ENCODE assay signal across 26 mouse cellular contexts in the genomic region with DNA sequence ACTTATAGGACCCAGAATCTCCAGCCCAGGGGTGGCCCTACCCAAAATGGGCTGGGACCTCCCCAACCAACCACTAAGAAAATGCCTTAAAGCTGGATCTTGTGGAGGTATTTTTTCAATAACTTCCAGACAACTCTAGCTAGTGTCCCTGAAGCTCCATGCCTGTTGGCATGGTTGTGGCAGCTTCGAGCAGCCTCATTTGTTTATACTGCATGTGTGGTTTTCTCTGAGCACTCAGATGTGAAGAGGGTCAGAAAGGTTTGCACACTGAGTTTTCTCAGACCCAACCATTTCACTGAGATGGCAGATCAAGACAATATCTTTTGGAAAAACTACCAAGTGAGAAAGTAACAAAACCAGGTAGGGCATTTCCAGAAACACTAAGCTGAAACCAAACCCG. TPM values are rescaled to one million over a fixed set of nuclear protein-coding genes. Genes with fewer than 3 reads are reported as not detected.
DNase-seq lines count a peak whose midpoint lies in the region; TF ChIP-seq lines count a peak whose summit lies in the region.
"Had no signal": no experiment of that assay in that cellular context is flagged by ENCODE, and none has a peak within 500 bp of the region (broad histone marks: within the 10 kb centered on the region; RNA-seq: fewer than 3 reads in every experiment).

No protein-coding gene starts in this region.

- DNase-seq in heart, adult 11 months, result peak; percentile 78
- no peak for DNase-seq in heart, embryonic 10.5 days (ENCODE audit: low spot score)
- peak; percentile 60 for DNase-seq in A20 (ENCODE audit: low read depth, low spot score)
- no peak for DNase-seq in right cerebral cortex, postnatal 25 days
- DNase-seq in layer of hippocampus, adult 2 months (ENCODE audit: low spot score in 2 of 2), result no peak
- DNase-seq: adrenal gland, adult 2 months; adrenal gland, postnatal 14 days; cerebellum, adult 11 months; cerebellum, adult 2 months; cerebellum, adult 9-11 months; cerebellum, postnatal 25 days; forebrain, postnatal 0 days; gastrocnemius, postnatal 25 days; heart, adult 2 months had no signal

- H3K36me3 ChIP-seq in heart, embryonic 10.5 days, result no peaks in the 10 kb centered on the region
- H3K36me3 ChIP-seq in small intestine, adult 2 months (ENCODE audit: control insufficient read depth, insufficient read depth, low read length), result no peaks in the 10 kb centered on the region
- H3K36me3 ChIP-seq: embryonic facial prominence, embryonic 12.5 days; embryonic facial prominence, embryonic 15.5 days; hindbrain, embryonic 12.5 days; hindbrain, embryonic 15.5 days had no signal

- H3K4me3 ChIP-seq in heart, embryonic 10.5 days, result no peak overlapping the region
- no peak overlapping the region for H3K4me3 ChIP-seq in small intestine, adult 2 months (ENCODE audit: low read depth, low read length)
- H3K4me3 ChIP-seq in layer of hippocampus, adult 2 months, result no peak overlapping the region
- H3K4me3 ChIP-seq: embryonic facial prominence, embryonic 12.5 days; embryonic facial prominence, embryonic 15.5 days; heart, adult 2 months; hindbrain, embryonic 12.5 days; hindbrain, embryonic 15.5 days had no signal

- H3K9me3 ChIP-seq in heart, embryonic 10.5 days, result no peaks in the 10 kb centered on the region
- H3K9me3 ChIP-seq: embryonic facial prominence, embryonic 12.5 days; embryonic facial prominence, embryonic 15.5 days; hindbrain, embryonic 12.5 days; hindbrain, embryonic 15.5 days had no signal

- 80% methylated on average over 2 of the region's 2 CpGs for WGBS in heart, embryonic 10.5 days
- WGBS in small intestine, adult 2 months, result 75% methylated on average over 2 of the region's 2 CpGs

- TF ChIP-seq CTCF in small intestine, adult 2 months (IDR thresholded peaks at IDR 0.05; ENCODE audit: extremely low read depth, insufficient read length, insufficient replicate concordance, low read depth, low read length), result no peak
- no peak for TF ChIP-seq CTCF in layer of hippocampus, adult 2 months (conservative IDR thresholded peaks at IDR 0.05)

- no peaks in the 10 kb centered on the region for H3K4me1 ChIP-seq in heart, embryonic 10.5 days
- H3K4me1 ChIP-seq in small intestine, adult 2 months (ENCODE audit: control insufficient read depth, insufficient read depth, insufficient read length, low read length), result peaks cover 15% of the 10 kb centered on the region
- H3K4me1 ChIP-seq: embryonic facial prominence, embryonic 12.5 days; embryonic facial prominence, embryonic 15.5 days; hindbrain, embryonic 12.5 days; hindbrain, embryonic 15.5 days had no signal

- no peaks in the 10 kb centered on the region for H3K27me3 ChIP-seq in heart, embryonic 10.5 days (ENCODE audit: insufficient read depth, poor library complexity, severe bottlenecking)
- no peaks in the 10 kb centered on the region for H3K27me3 ChIP-seq in small intestine, adult 2 months (ENCODE audit: control insufficient read depth, insufficient read depth, low read length)
- H3K27me3 ChIP-seq: embryonic facial prominence, embryonic 12.5 days; embryonic facial prominence, embryonic 15.5 days; hindbrain, embryonic 12.5 days; hindbrain, embryonic 15.5 days had no signal

- H3K27ac ChIP-seq in heart, embryonic 10.5 days, result no peak overlapping the region
- H3K27ac ChIP-seq in small intestine, adult 2 months (ENCODE audit: insufficient read depth, low read depth, low read length), result peak overlapping the region; percentile 62; the same call in 1 of the 2 replicates
- no peak overlapping the region for H3K27ac ChIP-seq in layer of hippocampus, adult 2 months
- H3K27ac ChIP-seq: embryonic facial prominence, embryonic 12.5 days; embryonic facial prominence, embryonic 15.5 days; heart, adult 2 months; hindbrain, embryonic 12.5 days; hindbrain, embryonic 15.5 days had no signal

- TF ChIP-seq POLR2A in small intestine, adult 2 months (IDR thresholded peaks at IDR 0.05; ENCODE audit: low read depth, low read length), result no peak

RNA-seq across cellular contexts. Expression of a gene that starts 6.0 kb away (rescaled TPM):
- not detected in 2 replicates for polyA plus RNA-seq in heart, embryonic 10.5 days (2016; fragmentation: Nextera tagmentation; extraction: Ambion mirVana)
- 3.6 and 4.3 TPM in 2 replicates for polyA plus RNA-seq in small intestine, adult 2 months (2012; rRNA removed)
- total RNA-seq in layer of hippocampus, adult 2 months (2021), result 1 to 10 TPM; 2.7 to 4.4 TPM

RNA-seq across cellular contexts. Expression of a gene that starts 36.4 kb away (rescaled TPM):
- 0.14 TPM in 1 of 2 replicates, not detected in the other for polyA plus RNA-seq in heart, embryonic 10.5 days (2016; fragmentation: Nextera tagmentation; extraction: Ambion mirVana)
- polyA plus RNA-seq in small intestine, adult 2 months (2012; rRNA removed), result 2.5 and 2.8 TPM in 2 replicates
- not detected for total RNA-seq in layer of hippocampus, adult 2 months (2021)
- total RNA-seq: gastrocnemius, adult 8-10 months; gastrocnemius, postnatal 25 days; MEL had no signal
- polyA plus RNA-seq: heart, embryonic 11.5 days had no signal

RNA-seq across cellular contexts. Expression of a gene that starts 54.9 kb away (rescaled TPM):
- 0.08 TPM in 1 of 2 replicates, not detected in the other for polyA plus RNA-seq in heart, embryonic 10.5 days (2016; fragmentation: Nextera tagmentation; extraction: Ambion mirVana)
- polyA plus RNA-seq in small intestine, adult 2 months (2012; rRNA removed), result 1.8 and 4.2 TPM in 2 replicates
- not detected for total RNA-seq in layer of hippocampus, adult 2 months (2021)
- total RNA-seq: common myeloid progenitor, adult 5-6 weeks; forebrain, postnatal 0 days; gastrocnemius, adult 8-10 months; gastrocnemius, postnatal 25 days had no signal
- polyA plus RNA-seq: embryonic facial prominence, embryonic 12.5 days; embryonic facial prominence, embryonic 15.5 days; forebrain, embryonic 11.5 days; forebrain, embryonic 14.5 days; frontal cortex, adult 2 months; hindbrain, embryonic 12.5 days; hindbrain, embryonic 15.5 days had no signal

Comparison
In these comparisons a context has a peak if more than half of its experiments do, and no peak if none do; other contexts are left out.
1. DNase-seq: peak in heart, adult 11 months (single experiment) and A20 (single experiment); none in heart, embryonic 10.5 days (single experiment), right cerebral cortex, postnatal 25 days (single experiment) and layer of hippocampus, adult 2 months (0 of 2).